In genomic region chr9:65508449-65508848, GRCm38 (mm10) we compare ENCODE assay signal across 16 mouse cellular contexts. TPM values are rescaled to one million over a fixed set of nuclear protein-coding genes. Genes with fewer than 3 reads are reported as not detected.
"Had no signal": no experiment of that assay in that cellular context is flagged by ENCODE, and none has a peak within 500 bp of the region (broad histone marks: within the 10 kb centered on the region; RNA-seq: fewer than 3 reads in every experiment).

No protein-coding gene starts in this region.

- H3K9me3 ChIP-seq: limb, embryonic 15.5 days; liver, embryonic 12.5 days; midbrain, embryonic 12.5 days; neural tube, embryonic 13.5 days had no signal

- H3K4me3 ChIP-seq: limb, embryonic 15.5 days; liver, embryonic 12.5 days; midbrain, embryonic 12.5 days; neural tube, embryonic 13.5 days had no signal

- H3K4me1 ChIP-seq: limb, embryonic 15.5 days; liver, embryonic 12.5 days; midbrain, embryonic 12.5 days; neural tube, embryonic 13.5 days had no signal

- H3K9ac ChIP-seq: limb, embryonic 15.5 days; liver, embryonic 12.5 days; midbrain, embryonic 12.5 days; neural tube, embryonic 13.5 days had no signal

- H3K4me2 ChIP-seq: limb, embryonic 15.5 days; liver, embryonic 12.5 days; midbrain, embryonic 12.5 days; neural tube, embryonic 13.5 days had no signal

- ATAC-seq: hindbrain, postnatal 0 days; liver, embryonic 12.5 days; midbrain, embryonic 16.5 days had no signal

- H3K27me3 ChIP-seq: limb, embryonic 15.5 days; midbrain, embryonic 12.5 days; neural tube, embryonic 13.5 days had no signal

- H3K27ac ChIP-seq: hindbrain, postnatal 0 days; limb, embryonic 15.5 days; liver, embryonic 12.5 days; midbrain, embryonic 12.5 days; neural tube, embryonic 13.5 days had no signal

- DNase-seq: kidney, adult 8-10 months; kidney, postnatal 25 days; layer of hippocampus, adult 9-11 months; layer of hippocampus, postnatal 36 days; right cerebral cortex, postnatal 25 days had no signal

- H3K36me3 ChIP-seq: limb, embryonic 15.5 days; liver, embryonic 12.5 days; midbrain, embryonic 12.5 days; neural tube, embryonic 13.5 days had no signal

RNA-seq across cellular contexts. Expression of gene Ankdd1a, which starts 11.5 kb away (rescaled TPM):
- polyA plus RNA-seq: intestine, embryonic 14.5 days; kidney, embryonic 16.5 days; limb, embryonic 11.5 days; liver, embryonic 12.5 days; lung, embryonic 16.5 days; small intestine, adult 2 months had no signal
